Mouse (Mus musculus) spleen, adult 2 months (tissue): ENCODE data around the gene Zfp688.

ENCODE experiments used
- CTCF ChIP-seq: fragments of 200-500 bp; IDR thresholded peaks from 2 replicates; pipeline ENCODE4 v1.5.1; 2011; ENCODE audit warnings: mild to moderate bottlenecking, inconsistent platforms; ENCODE audit not compliant: insufficient read depth, insufficient read length, insufficient replicate concordance; ENCODE audit errors: extremely low read depth
- POLR2A ChIP-seq: fragments of 200-500 bp; IDR thresholded peaks from 2 replicates; pipeline ENCODE4 v1.6.1; 2011; ENCODE audit warnings: low read depth, low read length, inconsistent platforms

DNA sequence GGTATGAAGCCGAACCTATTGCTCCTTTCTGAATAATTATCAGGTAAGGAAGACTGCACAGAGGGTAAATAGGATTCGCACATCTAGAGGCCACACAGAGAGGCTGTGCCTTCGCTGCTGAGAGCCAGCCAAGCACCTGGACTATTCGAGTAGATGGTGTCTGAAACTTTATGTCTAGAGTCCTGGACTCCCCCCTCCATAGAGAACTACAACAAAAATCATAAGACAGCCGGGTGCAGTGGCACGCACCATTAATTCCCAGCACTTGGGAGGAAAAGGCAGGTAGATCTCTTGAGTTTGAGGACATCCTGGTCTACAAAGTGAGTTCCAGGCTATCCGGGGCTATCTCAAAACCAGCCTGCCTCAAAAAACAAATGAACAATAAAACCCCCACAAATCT lies 28.1 kb upstream of the Zfp688 start:
- TF ChIP-seq POLR2A (no peak), CTCF (no peak)
